Mouse (Mus musculus): ENCODE measurements around the gene Zbtb9. TPM values are rescaled to one million over a fixed set of nuclear protein-coding genes. Genes with fewer than 3 reads are reported as not detected.

The Zbtb9 gene
- 5.6 TPM for polyA plus RNA-seq (2014; fragmentation: Illumina TruSeq; extraction: RNeasy Lipid Tissue Mini Kit (QIAGEN cat#74804); ENCODE audit: insufficient read depth, low read depth, low replicate concordance)

GRCm38 (mm10) chr17:26972703-26973574, at the start of gene Zbtb9:
Gene Zbtb9 (plus strand): TSS chr17:26973167.

GRCm38 (mm10) chr17:26932839-26933398, 40.0 kb upstream of the Zbtb9 start, which contains the start of gene Phf1:
Gene Phf1 (plus strand): TSS chr17:26933052.

GRCm38 (mm10) chr17:26939178-26939972, 33.6 kb upstream of the Zbtb9 start, which contains the start of gene Cuta:
Gene Cuta (minus strand): TSS chr17:26939569.

DNA sequence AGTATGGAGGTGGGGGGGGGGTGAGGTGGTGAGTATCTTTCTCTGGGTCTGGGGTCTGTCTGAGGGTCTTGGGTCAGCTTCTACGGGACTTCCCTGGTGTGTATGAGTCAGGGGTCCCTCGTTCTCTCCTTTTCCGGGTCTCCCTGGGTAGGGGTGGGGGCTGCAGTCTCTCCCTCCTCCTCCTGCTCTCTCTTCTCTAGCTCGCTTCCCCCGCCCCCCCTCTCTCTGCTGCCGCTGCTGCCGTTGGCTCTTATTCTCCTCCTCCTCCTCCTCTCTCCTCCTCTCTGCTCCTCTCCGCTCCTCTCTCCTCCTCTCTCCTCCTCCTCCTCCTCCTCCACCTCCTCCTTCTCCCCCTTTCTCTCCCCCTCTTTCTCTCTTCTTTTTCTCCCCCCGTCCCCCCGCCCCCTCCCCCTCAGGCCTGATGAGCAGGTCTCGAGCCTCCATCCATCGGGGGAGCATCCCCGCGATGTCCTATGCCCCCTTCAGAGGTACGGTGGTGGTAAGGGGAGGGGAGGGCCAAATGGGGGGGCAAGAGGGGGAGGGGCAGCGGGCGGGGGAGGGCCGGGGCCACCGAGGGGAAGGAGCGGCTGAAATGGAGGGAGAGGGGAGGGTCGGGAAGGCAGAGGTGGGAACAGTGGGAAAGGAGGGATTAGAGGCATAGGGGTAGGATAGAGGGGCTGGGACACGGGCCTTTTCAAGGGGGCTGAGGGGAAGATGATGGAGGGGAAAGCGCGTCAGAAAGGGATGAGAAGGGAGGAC, 31.8 kb upstream of the Zbtb9 start, which contains the start of gene Syngap1:
Gene Syngap1 (plus strand): TSS at position 223 of the 759 bp plus-strand sequence.

GRCm38 (mm10) chr17:27028909-27029308, 55.9 kb downstream of the Zbtb9 start, which contains the start of gene Bak1:
Gene Bak1 (minus strand): TSS chr17:27029009.

GRCm38 (mm10) chr17:27056812-27057516, 84.0 kb downstream of the Zbtb9 start, which contains the start of gene Itpr3:
Gene Itpr3 (plus strand): TSS chr17:27057304.

Other genes with a start within 250 kb of the Zbtb9 start
- gene Bnip1, start 192.1 kb upstream of the Zbtb9 start, polyA plus RNA-seq (2014; fragmentation: Illumina TruSeq; extraction: RNeasy Lipid Tissue Mini Kit (QIAGEN cat#74804); ENCODE audit: insufficient read depth, low read depth, low replicate concordance): 20.7 TPM
- gene Nkx2-5, start 128.2 kb upstream of the Zbtb9 start, polyA plus RNA-seq (2014; fragmentation: Illumina TruSeq; extraction: RNeasy Lipid Tissue Mini Kit (QIAGEN cat#74804); ENCODE audit: insufficient read depth, low read depth, low replicate concordance): 0.35 TPM
- gene Kifc5b, start 56.1 kb upstream of the Zbtb9 start, polyA plus RNA-seq (2014; fragmentation: Illumina TruSeq; extraction: RNeasy Lipid Tissue Mini Kit (QIAGEN cat#74804); ENCODE audit: insufficient read depth, low read depth, low replicate concordance): 0.82 TPM
- 49.2 TPM for gene Phf1, start 40.1 kb upstream of the Zbtb9 start, polyA plus RNA-seq (2014; fragmentation: Illumina TruSeq; extraction: RNeasy Lipid Tissue Mini Kit (QIAGEN cat#74804); ENCODE audit: insufficient read depth, low read depth, low replicate concordance)
- gene Cuta, start 33.6 kb upstream of the Zbtb9 start, polyA plus RNA-seq (2014; fragmentation: Illumina TruSeq; extraction: RNeasy Lipid Tissue Mini Kit (QIAGEN cat#74804); ENCODE audit: insufficient read depth, low read depth, low replicate concordance): 116 TPM
- gene Syngap1, start 31.9 kb upstream of the Zbtb9 start, polyA plus RNA-seq (2014; fragmentation: Illumina TruSeq; extraction: RNeasy Lipid Tissue Mini Kit (QIAGEN cat#74804); ENCODE audit: insufficient read depth, low read depth, low replicate concordance): 3.4 TPM
- 17.6 TPM for gene Bak1, start 55.8 kb downstream of the Zbtb9 start, polyA plus RNA-seq (2014; fragmentation: Illumina TruSeq; extraction: RNeasy Lipid Tissue Mini Kit (QIAGEN cat#74804); ENCODE audit: insufficient read depth, low read depth, low replicate concordance)
- 5.3 TPM for gene Itpr3, start 84.1 kb downstream of the Zbtb9 start, polyA plus RNA-seq (2014; fragmentation: Illumina TruSeq; extraction: RNeasy Lipid Tissue Mini Kit (QIAGEN cat#74804); ENCODE audit: insufficient read depth, low read depth, low replicate concordance)
- 204 TPM for gene Uqcc2, start 160.7 kb downstream of the Zbtb9 start, polyA plus RNA-seq (2014; fragmentation: Illumina TruSeq; extraction: RNeasy Lipid Tissue Mini Kit (QIAGEN cat#74804); ENCODE audit: insufficient read depth, low read depth, low replicate concordance)
- gene Ip6k3, start 194.6 kb downstream of the Zbtb9 start, polyA plus RNA-seq (2014; fragmentation: Illumina TruSeq; extraction: RNeasy Lipid Tissue Mini Kit (QIAGEN cat#74804); ENCODE audit: insufficient read depth, low read depth, low replicate concordance): 1.3 TPM
- 37.2 TPM for gene Lemd2, start 231.3 kb downstream of the Zbtb9 start, polyA plus RNA-seq (2014; fragmentation: Illumina TruSeq; extraction: RNeasy Lipid Tissue Mini Kit (QIAGEN cat#74804); ENCODE audit: insufficient read depth, low read depth, low replicate concordance)

All from lung, adult 10 weeks (tissue).